Mouse (Mus musculus) small intestine, adult 2 months (tissue): ENCODE measurements at regions not wholly inside any gene's neighbourhood (a gene's known extent, or its start where the extent isn't known, plus 50 kb on each side); places are given as distances from the start of the nearest gene placed in this dataset.
A peak's percentile ranks its signal among the peaks of the same experiment; 100 is the strongest.

Source experiments
- H3K27ac ChIP-seq: fragments of 200-500 bp; 2 replicates; pipeline ENCODE4 v1.5.1; 2012; ENCODE audit warnings: low read depth, low read length, control low read depth, inconsistent platforms; ENCODE audit not compliant: insufficient read depth
- H3K27me3 ChIP-seq: fragments of 200-500 bp; 2 replicates; pipeline ENCODE4 v1.6.1; 2012; ENCODE audit warnings: mild to moderate bottlenecking, moderate library complexity, low read length, inconsistent platforms; ENCODE audit not compliant: control insufficient read depth, insufficient read depth
- H3K36me3 ChIP-seq: fragments of 200-500 bp; 2 replicates; pipeline ENCODE4 v1.6.1; 2012; ENCODE audit warnings: mild to moderate bottlenecking, low read length, control low read depth, inconsistent platforms; ENCODE audit not compliant: control insufficient read depth, insufficient read depth
- H3K4me1 ChIP-seq: fragments of 200-500 bp; 2 replicates; pipeline ENCODE4 v1.6.1; 2012; ENCODE audit warnings: low read length, inconsistent platforms, mixed read lengths; ENCODE audit not compliant: control insufficient read depth, insufficient read depth, insufficient read length
- H3K4me3 ChIP-seq: fragments of 200-500 bp; 2 replicates; pipeline ENCODE4 v1.5.1; 2012; ENCODE audit warnings: low read depth, mild to moderate bottlenecking, control low read depth, inconsistent platforms, low read length, moderate library complexity
- CTCF ChIP-seq: fragments of 200-500 bp; IDR thresholded peaks from 2 replicates; pipeline ENCODE4 v1.5.1; 2012; ENCODE audit warnings: low read depth, mild to moderate bottlenecking, control low read depth, inconsistent platforms, low read length, moderate library complexity, mixed read lengths; ENCODE audit not compliant: insufficient replicate concordance, insufficient read length; ENCODE audit errors: extremely low read depth
- POLR2A ChIP-seq: fragments of 200-500 bp; IDR thresholded peaks from 2 replicates; pipeline ENCODE4 v1.6.1; 2012; ENCODE audit warnings: low read depth, mild to moderate bottlenecking, control low read depth, inconsistent platforms, low read length, moderate library complexity
- WGBS: fragments of 180-500 bp; shearing (Covaris S2); methylation state at CpG from one replicate; pipeline ENCODE4 v1.1.7; 2018; 5-methylcytosine and 5-hydroxymethylcytosine counted together

GRCm38 (mm10) chr9:115384345-115384744, 74.1 kb upstream of the Stt3b start:
- no peaks in the 10 kb centered on the region for H3K27me3 ChIP-seq
- no peaks in the 10 kb centered on the region for H3K36me3 ChIP-seq
- no peak overlapping the region for H3K4me3 ChIP-seq
- peaks cover 5% of the 10 kb centered on the region for H3K4me1 ChIP-seq
- no peak for TF ChIP-seq CTCF
- TF ChIP-seq POLR2A, result no peak
- H3K27ac ChIP-seq, result no peak overlapping the region
- WGBS, result 79% methylated on average over 1 of the region's 1 CpGs

- H3K27ac ChIP-seq, result no peak overlapping the region
- WGBS, result 87% methylated on average over 26 of the region's 26 CpGs
- H3K4me1 ChIP-seq, result peaks cover 24% of the 10 kb centered on the region
- no peaks in the 10 kb centered on the region for H3K27me3 ChIP-seq
- H3K4me3 ChIP-seq, result peak overlapping the region; percentile 23; the same call in 1 of the 2 replicates
- no peak for TF ChIP-seq POLR2A
- TF ChIP-seq CTCF, result no peak
- no peaks in the 10 kb centered on the region for H3K36me3 ChIP-seq
These were observed 77.5 kb upstream of the Stt3b start for GRCm38 (mm10) chr9:115387471-115388360.

GRCm38 (mm10) chr9:115388361-115388759, 78.1 kb upstream of the Stt3b start:
- Histone ChIP-seq H3K36me3 (no peaks in the 10 kb centered on the region), H3K27me3 (no peaks in the 10 kb centered on the region), H3K27ac (no peak overlapping the region), H3K4me3 (no peak overlapping the region), H3K4me1 (peaks cover 24% of the 10 kb centered on the region)
- whole genome bisulfite sequencing, result 87% methylated on average over 11 of the region's 11 CpGs
- TF ChIP-seq POLR2A, result no peak
- TF ChIP-seq CTCF, result no peak

- 28% methylated on average over 2 of the region's 2 CpGs for WGBS
- no peak overlapping the region for H3K27ac ChIP-seq
- TF ChIP-seq CTCF (no peak; the same call in 1 of the 2 replicates), POLR2A (no peak)
These were observed 78.9 kb upstream of the Stt3b start for GRCm38 (mm10) chr9:115389082-115389481.

GRCm38 (mm10) chr9:115390880-115391281, 80.7 kb upstream of the Stt3b start:
- Histone ChIP-seq H3K4me3 (peak overlapping the region; percentile 2; the same call in 1 of the 2 replicates), H3K27ac (no peak overlapping the region), H3K27me3 (no peaks in the 10 kb centered on the region), H3K4me1 (peaks cover 24% of the 10 kb centered on the region), H3K36me3 (no peaks in the 10 kb centered on the region)
- TF ChIP-seq POLR2A (no peak), CTCF (no peak)
- WGBS, result 4% methylated on average over 11 of the region's 11 CpGs

More at GRCm38 (mm10) chr9:115389082-115389481, 78.9 kb upstream of the Stt3b start:
- peaks cover 24% of the 10 kb centered on the region for H3K4me1 ChIP-seq
- H3K4me3 ChIP-seq, result no peak overlapping the region
- H3K27me3 ChIP-seq, result no peaks in the 10 kb centered on the region
- no peaks in the 10 kb centered on the region for H3K36me3 ChIP-seq

GRCm38 (mm10) chr9:115395511-115395910, 85.3 kb upstream of the Stt3b start:
- 93% methylated on average over 8 of the region's 8 CpGs for WGBS

GRCm38 (mm10) chr9:115400461-115400860, 90.2 kb upstream of the Stt3b start:
- WGBS, result 89% methylated on average over 6 of the region's 6 CpGs
- H3K27ac ChIP-seq, result no peak overlapping the region

More at GRCm38 (mm10) chr9:115395511-115395910, 85.3 kb upstream of the Stt3b start:
- no peak for TF ChIP-seq POLR2A
- TF ChIP-seq CTCF, result no peak
- peaks cover 19% of the 10 kb centered on the region for H3K4me1 ChIP-seq
- H3K36me3 ChIP-seq, result no peaks in the 10 kb centered on the region
- no peak overlapping the region for H3K4me3 ChIP-seq
- H3K27me3 ChIP-seq, result no peaks in the 10 kb centered on the region
- H3K27ac ChIP-seq, result no peak overlapping the region

More at GRCm38 (mm10) chr9:115400461-115400860, 90.2 kb upstream of the Stt3b start:
- no peak overlapping the region for H3K4me3 ChIP-seq
- H3K27me3 ChIP-seq, result no peaks in the 10 kb centered on the region
- no peak for TF ChIP-seq CTCF
- TF ChIP-seq POLR2A, result no peak
- peaks cover 12% of the 10 kb centered on the region; the same call in 1 of the 2 replicates for H3K4me1 ChIP-seq
- no peaks in the 10 kb centered on the region for H3K36me3 ChIP-seq
